Mouse (Mus musculus) megakaryocyte-erythroid progenitor cell, adult 5-6 weeks (primary cell): ENCODE data around the gene Rnf17. TPM values are rescaled to one million over a fixed set of nuclear protein-coding genes. Genes with fewer than 3 reads are reported as not detected.
A peak's percentile ranks its signal among the peaks of the same experiment; 100 is the strongest.

ENCODE experiments used
- ATAC-seq: replicated peaks from 2 replicates; pipeline ENCODE4 v1.8.0; 2016; ENCODE audit warnings: mild to moderate bottlenecking, inconsistent platforms; ENCODE audit not compliant: severe bottlenecking, poor library complexity, low FRiP score, low TSS enrichment
- total RNA-seq, 2 experiments: library from RNA; stranded (forward) in 1 of 2; stranded (reverse) in 1 of 2; fragments of 200-1000, 215-1000 nt in 1 of 2; fragments of >200 nt in 1 of 2; fragmentation: Nextera tagmentation in 1 of 2; gene quantifications; 2 replicates each; pipeline ENCODE4 v1.2.3; 2014 to 2017

Gene Rnf17
- total RNA-seq, 2 experiments from 2014 or later: 2.8 to 19.2 TPM

- no peak for ATAC-seq
These were observed 87.4 kb downstream of the Rnf17 start for GRCm38 (mm10) chr14:56489806-56490205.

GRCm38 (mm10) chr14:56502407-56502806 lies 100.0 kb downstream of the Rnf17 start:
- no peak for ATAC-seq

- ATAC-seq: peak; percentile 87
These were observed 104.4 kb downstream of the Rnf17 start for GRCm38 (mm10) chr14:56506743-56507142.

- ATAC-seq: peak; percentile 71; the same call in 1 of the 2 replicates
These were observed 109.7 kb downstream of the Rnf17 start for GRCm38 (mm10) chr14:56512084-56512483.

GRCm38 (mm10) chr14:56514775-56515174 lies 112.4 kb downstream of the Rnf17 start:
- no peak for ATAC-seq

GRCm38 (mm10) chr14:56530788-56531187 lies 128.4 kb downstream of the Rnf17 start:
- no peak for ATAC-seq

- ATAC-seq: no peak
These were observed 142.6 kb downstream of the Rnf17 start for GRCm38 (mm10) chr14:56544946-56545345.

GRCm38 (mm10) chr14:56545491-56545890 lies 143.1 kb downstream of the Rnf17 start:
- no peak for ATAC-seq

- no peak for ATAC-seq
These were observed 148.6 kb downstream of the Rnf17 start for GRCm38 (mm10) chr14:56550960-56551359.

- ATAC-seq: no peak
These were observed 150.5 kb downstream of the Rnf17 start for GRCm38 (mm10) chr14:56552924-56553323.

GRCm38 (mm10) chr14:56553331-56553730 lies 150.9 kb downstream of the Rnf17 start:
- ATAC-seq: no peak

- no peak for ATAC-seq
These were observed 152.3 kb downstream of the Rnf17 start for GRCm38 (mm10) chr14:56554716-56555115.

GRCm38 (mm10) chr14:56559134-56559533 lies 156.8 kb downstream of the Rnf17 start:
- ATAC-seq: no peak

- ATAC-seq: no peak
These were observed 165.1 kb downstream of the Rnf17 start for GRCm38 (mm10) chr14:56567476-56567875.

GRCm38 (mm10) chr14:56569041-56569440 lies 166.7 kb downstream of the Rnf17 start:
- ATAC-seq: no peak

GRCm38 (mm10) chr14:56571310-56572093 lies 169.1 kb downstream of the Rnf17 start:
- ATAC-seq: peak; percentile 93

GRCm38 (mm10) chr14:56572546-56572945 lies 170.2 kb downstream of the Rnf17 start:
- ATAC-seq: no peak

Other genes starting within 250 kb of the Rnf17 start
- not detected in 2 replicates for gene Gzmg, start 243.0 kb upstream of the Rnf17 start, total RNA-seq (2014; fragmentation: Nextera tagmentation)
- not detected in 2 replicates for gene Gzmg, start 243.0 kb upstream of the Rnf17 start, total RNA-seq (2017)
- not detected in 2 replicates for gene Gzmn, start 228.0 kb upstream of the Rnf17 start, total RNA-seq (2014; fragmentation: Nextera tagmentation)
- gene Gzmn, start 228.0 kb upstream of the Rnf17 start, total RNA-seq (2017): not detected in 2 replicates
- not detected in 2 replicates for gene Gzmf, start 191.2 kb upstream of the Rnf17 start, total RNA-seq (2014; fragmentation: Nextera tagmentation)
- gene Gzmf, start 191.2 kb upstream of the Rnf17 start, total RNA-seq (2017): not detected in 2 replicates
- not detected in 2 replicates for gene Gzmc, start 167.9 kb upstream of the Rnf17 start, total RNA-seq (2014; fragmentation: Nextera tagmentation)
- gene Gzmc, start 167.9 kb upstream of the Rnf17 start, total RNA-seq (2017): not detected in 2 replicates
- 1.1 TPM in 1 of 2 replicates, not detected in the other for gene Gzmb, start 140.3 kb upstream of the Rnf17 start, total RNA-seq (2014; fragmentation: Nextera tagmentation)
- gene Gzmb, start 140.3 kb upstream of the Rnf17 start, total RNA-seq (2017): 0.33 and 1.8 TPM in 2 replicates
- gene Atp12a, start 37.5 kb upstream of the Rnf17 start, total RNA-seq (2014; fragmentation: Nextera tagmentation): not detected in 2 replicates
- not detected in 2 replicates for gene Atp12a, start 37.5 kb upstream of the Rnf17 start, total RNA-seq (2017)
- gene Cenpj, start 172.8 kb downstream of the Rnf17 start, total RNA-seq (2014; fragmentation: Nextera tagmentation): 12.3 and 14.9 TPM in 2 replicates
- 11.7 and 24.0 TPM in 2 replicates for gene Cenpj, start 172.8 kb downstream of the Rnf17 start, total RNA-seq (2017)
- gene Parp4, start 173.0 kb downstream of the Rnf17 start, total RNA-seq (2014; fragmentation: Nextera tagmentation): 11.4 and 23.6 TPM in 2 replicates
- 2.8 and 6.3 TPM in 2 replicates for gene Parp4, start 173.0 kb downstream of the Rnf17 start, total RNA-seq (2017)